Mouse (Mus musculus) limb, embryonic 11.5 days (tissue): ENCODE measurements around the gene Pou2f1. TPM values are rescaled to one million over a fixed set of nuclear protein-coding genes. Genes with fewer than 3 reads are reported as not detected.
A peak's percentile ranks its signal among the peaks of the same experiment; 100 is the strongest.

Experiments
- ATAC-seq: fragments of 200-750 bp; cut with Nextera tagmentation; 2 replicates; pipeline ENCODE4 v1.8.0; 2017; ENCODE audit warnings: low read depth; ENCODE audit not compliant: insufficient number of reproducible peaks, low FRiP score, low TSS enrichment
- DNase-seq: peaks from one replicate; pipeline ENCODE4 v3.0.0-alpha.2; 2015; ENCODE audit warnings: low spot score
- H3K27ac ChIP-seq: fragments of 300-500 bp; sonication (generic); replicated peaks from 2 replicates; pipeline ENCODE4 v1.5.1; 2014; ENCODE audit warnings: low read depth, mild to moderate bottlenecking, low read length
- H3K27me3 ChIP-seq: fragments of 300-500 bp; sonication (generic); 2 replicates; pipeline ENCODE4 v1.6.1; 2014; ENCODE audit warnings: mild to moderate bottlenecking, low read length, mixed read lengths; ENCODE audit not compliant: control insufficient read depth, insufficient read depth
- H3K36me3 ChIP-seq: fragments of 300-500 bp; sonication (generic); 2 replicates; pipeline ENCODE4 v1.6.1; 2014; ENCODE audit warnings: mild to moderate bottlenecking, low read length, moderate library complexity, mixed read lengths; ENCODE audit not compliant: control insufficient read depth, insufficient read depth
- H3K4me1 ChIP-seq: fragments of 300-500 bp; sonication (generic); 2 replicates; pipeline ENCODE4 v1.6.1; 2014; ENCODE audit warnings: low read length, mixed read lengths; ENCODE audit not compliant: control insufficient read depth, insufficient read depth
- H3K4me2 ChIP-seq: fragments of 300-500 bp; sonication (generic); 2 replicates; pipeline ENCODE4 v1.6.1; 2014; ENCODE audit warnings: low read depth, mild to moderate bottlenecking, moderate library complexity; ENCODE audit not compliant: severe bottlenecking
- H3K4me3 ChIP-seq: fragments of 300-500 bp; sonication (generic); 2 replicates; pipeline ENCODE4 v1.5.1; 2014; ENCODE audit warnings: low read depth, low read length
- H3K9ac ChIP-seq: fragments of 300-500 bp; sonication (generic); 2 replicates; pipeline ENCODE4 v1.6.1; 2014; ENCODE audit warnings: mild to moderate bottlenecking, low read length
- H3K9me3 ChIP-seq: fragments of 300-500 bp; sonication (generic); 2 replicates; pipeline ENCODE4 v1.6.1; 2016; ENCODE audit warnings: low read length; ENCODE audit not compliant: control insufficient read depth
- WGBS: fragments of 180-500 bp; shearing (Covaris S2); extraction: QIAGEN DNeasy Blood & Tissue Kit; methylation state at CpG from one replicate; pipeline ENCODE4 v1.1.7; 2014; 5-methylcytosine and 5-hydroxymethylcytosine counted together
- polyA plus RNA-seq: library from polyadenylated mRNA; unstranded; fragments of >200 nt; fragmentation: Nextera tagmentation; extraction: Ambion mirVana; gene quantifications from 2 replicates; pipeline ENCODE4 v1.2.1, GENCODE M21; 2014

Pou2f1 gene
- 33.7 and 34.2 TPM in 2 replicates for polyA plus RNA-seq

DNA sequence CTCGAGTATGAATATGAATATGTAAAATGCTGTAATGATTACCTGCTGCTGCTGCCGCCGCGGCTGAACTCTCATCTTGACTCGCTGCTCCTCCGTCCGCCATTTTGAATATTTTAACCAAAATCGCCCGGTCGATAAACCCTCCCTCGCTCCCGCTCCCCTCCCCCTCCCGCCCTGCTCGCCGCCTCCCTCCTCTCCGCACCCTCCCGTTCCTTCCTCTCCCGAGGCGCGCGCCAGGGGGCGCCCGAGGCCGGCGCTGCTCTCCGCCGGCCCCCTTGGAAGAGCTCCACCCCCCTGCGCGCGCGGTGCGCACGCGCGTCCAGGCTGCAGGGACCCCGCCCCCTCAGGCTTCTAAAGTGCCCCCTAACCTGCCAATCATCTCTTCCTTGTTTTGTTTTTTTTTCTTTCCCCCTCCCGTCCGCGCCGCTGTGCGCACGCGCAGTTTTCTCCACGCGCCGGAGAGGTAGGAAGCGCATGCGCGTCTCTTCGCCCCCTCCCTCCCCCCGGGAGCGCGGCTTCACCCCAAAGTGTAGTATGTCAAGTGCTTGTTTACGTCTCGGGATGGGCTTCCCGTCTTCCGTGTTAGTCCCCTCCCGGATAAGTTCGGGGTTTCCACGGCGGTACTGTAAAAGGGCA lies at the start of gene Pou2f1:
Gene Pou2f1, minus strand, starts transcription at position 159 of the 636 bp plus-strand sequence.
- Histone ChIP-seq H3K4me3 (peak within 1 kb of the TSS; percentile 58), H3K9me3 (no peaks in the 10 kb centered on the region), H3K4me2 (peak within 1 kb of the TSS; percentile 90), H3K27me3 (no peaks in the 10 kb centered on the region), H3K4me1 (peaks cover 14% of the 10 kb centered on the region), H3K27ac (peak within 1 kb of the TSS; percentile 85), H3K36me3 (no peaks in the 10 kb centered on the region), H3K9ac (peak within 1 kb of the TSS; percentile 97)
- ATAC-seq (peak; percentile 89), DNase-seq (peak; percentile 98)
- WGBS, result under 1% methylated on average over 59 of the region's 61 CpGs

DNA sequence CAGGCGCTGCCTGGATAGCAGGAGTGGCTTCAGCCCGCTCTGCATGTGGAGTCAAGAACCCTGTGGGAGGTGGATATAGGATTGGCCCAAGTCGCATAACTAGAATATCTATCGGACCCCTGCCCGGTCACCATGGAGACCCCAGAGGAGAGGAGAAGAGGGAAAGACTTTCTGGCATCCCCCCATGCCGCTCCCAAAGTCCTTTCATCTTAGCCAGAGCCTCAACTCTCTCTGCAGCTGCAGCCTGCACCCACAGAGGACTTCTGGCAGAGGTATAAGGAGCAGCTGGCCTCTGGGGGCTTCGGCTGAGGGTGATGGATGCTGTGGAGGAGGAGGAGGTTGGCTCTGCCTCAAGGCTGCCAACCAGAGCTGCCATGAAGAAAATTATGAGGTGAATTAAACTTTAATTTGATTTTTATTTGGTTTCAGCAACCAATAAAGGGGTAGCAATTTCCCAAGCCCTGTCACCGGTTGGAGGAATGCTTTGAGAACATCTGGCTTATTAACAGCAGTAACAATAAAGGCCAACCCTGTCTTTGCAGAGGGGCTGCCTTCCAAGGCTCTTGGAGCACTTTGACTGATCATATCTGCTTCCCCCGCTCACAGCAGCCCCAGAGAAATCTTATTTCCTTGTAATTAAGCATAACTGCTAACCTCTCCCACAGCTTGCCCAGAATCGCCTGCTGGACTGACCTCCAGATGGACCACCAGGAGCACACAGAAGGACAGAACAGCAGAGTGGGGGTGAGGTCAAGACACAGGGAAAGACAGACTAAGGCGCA lies 46.8 kb upstream of the Pou2f1 start:
- Histone ChIP-seq H3K4me1 (peaks cover 30% of the 10 kb centered on the region), H3K9ac (peak overlapping the region; percentile 50; the same call in 1 of the 2 replicates), H3K9me3 (no peaks in the 10 kb centered on the region), H3K27ac (peak overlapping the region; percentile 63), H3K27me3 (no peaks in the 10 kb centered on the region), H3K4me2 (peak overlapping the region; percentile 90), H3K36me3 (no peaks in the 10 kb centered on the region), H3K4me3 (peak overlapping the region; percentile 35)
- DNase-seq (peak; percentile 77), ATAC-seq (peak; percentile 83)
- WGBS, result 6% methylated on average over 11 of the region's 11 CpGs

DNA sequence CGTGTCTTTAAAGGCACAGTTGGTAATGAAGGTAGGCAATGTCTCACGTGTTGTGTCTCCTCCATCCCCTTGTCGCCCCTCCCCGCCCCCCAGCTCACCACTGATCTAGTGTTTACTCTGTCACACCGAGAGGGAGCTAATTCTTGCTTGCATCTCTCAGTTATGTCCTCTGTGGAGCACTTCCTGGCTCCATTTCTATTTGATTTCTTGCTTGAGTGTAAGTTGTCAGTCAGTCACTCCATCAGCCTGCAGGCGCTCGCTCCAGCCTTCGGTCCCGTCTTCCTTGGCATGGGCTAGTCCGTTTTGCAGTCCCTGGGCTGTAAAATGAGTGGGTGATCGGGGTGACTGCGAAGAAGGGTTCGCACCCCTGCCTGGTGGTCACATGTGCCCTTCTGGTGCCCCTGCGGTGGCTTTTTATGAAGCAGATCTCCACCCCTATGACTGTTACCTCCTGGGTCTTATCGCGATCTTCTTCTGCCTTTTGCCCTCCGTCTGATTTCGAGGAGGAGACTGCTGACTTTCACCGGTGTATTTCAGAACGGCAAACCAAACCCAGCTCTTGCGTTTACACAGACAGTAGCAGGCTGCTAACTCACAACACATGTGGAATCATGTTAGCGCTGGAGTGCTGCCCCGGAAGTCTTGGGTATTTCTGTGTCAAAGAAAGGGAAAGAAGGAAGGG lies 45.9 kb upstream of the Pou2f1 start:
- H3K27ac ChIP-seq, result peak overlapping the region; percentile 63
- peak overlapping the region; percentile 90 for H3K4me2 ChIP-seq
- H3K36me3 ChIP-seq, result no peaks in the 10 kb centered on the region
- DNase-seq (peak; percentile 56), ATAC-seq (no peak)
- under 1% methylated on average over 23 of the region's 23 CpGs for WGBS
- H3K9me3 ChIP-seq, result no peaks in the 10 kb centered on the region
- peak overlapping the region; percentile 50 for H3K9ac ChIP-seq
- H3K4me3 ChIP-seq, result peak overlapping the region; percentile 35
- no peaks in the 10 kb centered on the region for H3K27me3 ChIP-seq
- H3K4me1 ChIP-seq, result peaks cover 34% of the 10 kb centered on the region

DNA sequence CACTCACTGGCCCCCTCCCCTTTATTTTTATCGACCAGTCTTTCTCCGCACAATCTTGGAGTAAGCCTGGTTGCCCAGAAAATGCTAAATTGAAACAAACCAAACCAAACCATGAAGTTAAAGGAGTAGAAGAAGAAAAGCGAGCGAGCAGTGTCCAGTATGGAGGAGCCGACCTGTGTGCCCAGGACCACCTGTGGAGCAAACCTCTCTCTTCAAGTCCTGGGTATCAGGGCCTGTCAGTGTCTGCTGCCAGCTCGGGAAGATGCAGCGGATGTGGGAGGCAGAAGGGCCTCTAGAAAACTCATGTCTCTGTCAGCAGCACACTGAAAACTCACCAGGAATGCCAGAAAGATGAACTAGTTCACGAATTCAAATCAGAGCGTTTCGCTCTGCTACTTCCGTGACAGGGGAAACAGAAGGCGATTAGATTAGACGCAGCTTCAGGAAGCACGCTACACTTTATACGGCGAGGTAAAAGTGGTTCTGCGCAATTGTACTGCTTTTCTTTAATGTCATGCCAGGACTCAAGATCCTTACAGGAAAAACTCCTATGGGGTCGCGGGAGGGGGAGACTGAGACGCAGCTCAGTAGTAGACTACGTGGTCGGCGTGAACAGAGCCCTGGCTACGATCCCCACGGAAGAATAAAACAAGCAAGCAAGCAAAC lies 45.2 kb upstream of the Pou2f1 start:
- H3K9ac ChIP-seq, result peak overlapping the region; percentile 48
- no peak overlapping the region for H3K27ac ChIP-seq
- H3K9me3 ChIP-seq, result no peaks in the 10 kb centered on the region
- no peaks in the 10 kb centered on the region for H3K27me3 ChIP-seq
- ATAC-seq, result no peak
- no peak for DNase-seq
- 5% methylated on average over 25 of the region's 25 CpGs for WGBS
- peak overlapping the region; percentile 35 for H3K4me3 ChIP-seq
- peak overlapping the region; percentile 90 for H3K4me2 ChIP-seq
- H3K4me1 ChIP-seq, result peaks cover 34% of the 10 kb centered on the region
- H3K36me3 ChIP-seq, result no peaks in the 10 kb centered on the region

DNA sequence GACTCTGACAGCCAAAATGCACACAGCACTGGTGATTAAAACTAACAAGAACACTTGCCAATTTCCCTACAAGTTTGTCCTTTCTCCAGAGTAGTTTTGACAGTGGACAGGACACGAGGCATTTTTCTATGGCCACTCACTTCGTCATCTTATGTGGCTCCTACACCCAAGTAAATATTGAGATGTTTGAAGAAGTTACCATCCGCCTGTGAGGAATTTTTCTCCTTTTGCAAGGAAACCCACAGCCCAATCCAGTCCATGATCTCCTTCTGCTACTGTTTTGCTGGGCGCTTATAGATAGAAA lies 43.4 kb upstream of the Pou2f1 start:
- no peak for ATAC-seq
- H3K9me3 ChIP-seq, result no peaks in the 10 kb centered on the region
- WGBS, result 39% methylated on average over 4 of the region's 4 CpGs
- H3K9ac ChIP-seq, result no peak overlapping the region; the same call in 1 of the 2 replicates
- H3K36me3 ChIP-seq, result no peaks in the 10 kb centered on the region
- H3K27me3 ChIP-seq, result no peaks in the 10 kb centered on the region
- peak overlapping the region; percentile 67 for H3K27ac ChIP-seq
- no peak for DNase-seq
- peak overlapping the region; percentile 31 for H3K4me2 ChIP-seq
- peaks cover 40% of the 10 kb centered on the region for H3K4me1 ChIP-seq
- no peak overlapping the region for H3K4me3 ChIP-seq

DNA sequence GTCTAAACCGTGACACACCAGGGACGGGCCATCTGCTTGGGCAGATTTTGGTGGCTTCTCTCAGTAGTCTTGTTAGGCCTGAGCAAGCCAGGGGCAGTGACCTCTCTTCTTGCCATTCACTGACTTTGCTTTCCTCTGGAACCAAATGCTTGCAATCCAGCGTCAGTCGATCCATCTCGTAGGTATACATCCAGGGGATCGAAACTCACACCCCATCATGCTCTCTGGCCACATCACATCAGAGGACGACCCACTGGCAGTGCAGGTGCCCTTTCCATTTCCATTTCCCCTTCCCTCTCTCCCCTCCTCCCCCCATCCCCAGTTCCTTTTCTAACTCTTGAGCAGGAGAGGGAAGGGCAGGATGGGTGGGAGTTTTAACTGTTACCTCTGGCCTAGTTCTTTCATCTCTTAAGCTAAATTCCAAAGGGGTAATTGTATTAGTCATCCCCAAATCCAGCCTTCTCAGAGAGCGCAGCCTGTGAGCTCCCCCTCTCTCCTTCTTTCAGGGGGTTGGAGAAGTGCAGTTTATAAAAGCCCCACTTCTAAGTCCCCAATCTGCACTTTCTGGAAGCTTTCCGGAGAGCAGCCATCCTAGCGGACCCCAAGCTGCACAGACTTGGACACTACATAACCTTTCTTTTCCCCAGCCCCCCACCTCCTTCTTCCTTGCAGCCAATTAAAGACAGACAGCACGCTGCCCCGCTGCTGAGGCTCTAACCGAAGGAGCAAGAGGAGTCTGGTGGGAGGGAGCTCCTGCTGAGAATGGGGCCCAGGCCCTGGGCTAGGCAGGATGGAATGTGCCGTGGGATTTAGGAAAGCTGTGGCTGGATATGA lies 42.8 kb upstream of the Pou2f1 start:
- peak overlapping the region; percentile 36 for H3K9ac ChIP-seq
- no peaks in the 10 kb centered on the region for H3K27me3 ChIP-seq
- DNase-seq (peak; percentile 79), ATAC-seq (peak; percentile 61)
- no peaks in the 10 kb centered on the region for H3K36me3 ChIP-seq
- H3K4me2 ChIP-seq, result peak overlapping the region; percentile 31
- no peaks in the 10 kb centered on the region for H3K9me3 ChIP-seq
- 15% methylated on average over 14 of the region's 14 CpGs for WGBS
- no peak overlapping the region for H3K4me3 ChIP-seq
- peak overlapping the region; percentile 67 for H3K27ac ChIP-seq
- H3K4me1 ChIP-seq, result peaks cover 40% of the 10 kb centered on the region

DNA sequence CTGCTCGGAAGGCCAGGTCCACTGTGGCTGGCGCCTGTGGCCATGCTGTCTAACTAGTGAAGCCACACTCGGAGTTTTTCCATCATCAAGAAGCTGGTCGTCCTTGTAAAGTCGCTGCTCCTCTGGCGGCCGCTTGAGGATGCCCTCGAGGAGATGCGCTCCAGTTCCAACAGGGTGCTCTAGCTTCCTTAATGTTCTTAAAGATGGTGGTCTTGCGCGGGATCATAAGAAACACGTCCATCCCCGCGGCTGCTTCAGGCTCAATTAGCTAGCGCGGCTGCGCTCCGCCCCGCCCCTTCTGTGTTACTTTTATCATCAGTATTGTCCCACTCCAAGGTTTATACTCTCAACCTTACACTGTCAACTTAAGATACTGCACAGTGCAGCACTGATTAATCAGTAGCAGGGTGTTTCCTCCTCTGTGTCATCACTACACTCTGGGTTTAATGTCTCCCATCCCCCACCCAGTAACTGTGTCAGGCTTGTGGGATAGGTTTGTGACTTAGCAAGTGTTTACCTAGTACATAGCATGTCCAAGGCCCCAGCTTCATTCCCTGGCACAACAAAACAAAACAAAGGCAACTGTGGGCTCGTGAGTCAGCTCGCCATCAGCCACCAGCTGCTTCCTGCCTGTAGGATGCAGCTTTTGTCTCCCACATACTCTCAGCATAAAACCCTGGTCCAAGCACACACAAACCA lies 41.1 kb upstream of the Pou2f1 start:
- Histone ChIP-seq H3K9me3 (no peaks in the 10 kb centered on the region), H3K4me2 (no peak overlapping the region), H3K4me3 (no peak overlapping the region), H3K4me1 (peaks cover 34% of the 10 kb centered on the region), H3K27ac (no peak overlapping the region), H3K27me3 (no peaks in the 10 kb centered on the region), H3K9ac (no peak overlapping the region), H3K36me3 (no peaks in the 10 kb centered on the region)
- WGBS, result 77% methylated on average over 21 of the region's 21 CpGs
- DNase-seq (no peak), ATAC-seq (no peak)
